Mouse (Mus musculus) heart, postnatal 25 days (tissue): ENCODE measurements at regions not wholly inside any gene's neighbourhood (a gene's known extent, or its start where the extent isn't known, plus 50 kb on each side); places are given as distances from the start of the nearest gene placed in this dataset.

ENCODE experiments used
- DNase-seq: peaks from one replicate; pipeline ENCODE4 v3.0.0; 2022; ENCODE audit warnings: low spot score
- intact Hi-C: fragments of 180-260 bp; cut with DNase I; formaldehyde crosslinking; loops from one replicate; pipeline ENCODE4 v1.15.1; 2025

DNA sequence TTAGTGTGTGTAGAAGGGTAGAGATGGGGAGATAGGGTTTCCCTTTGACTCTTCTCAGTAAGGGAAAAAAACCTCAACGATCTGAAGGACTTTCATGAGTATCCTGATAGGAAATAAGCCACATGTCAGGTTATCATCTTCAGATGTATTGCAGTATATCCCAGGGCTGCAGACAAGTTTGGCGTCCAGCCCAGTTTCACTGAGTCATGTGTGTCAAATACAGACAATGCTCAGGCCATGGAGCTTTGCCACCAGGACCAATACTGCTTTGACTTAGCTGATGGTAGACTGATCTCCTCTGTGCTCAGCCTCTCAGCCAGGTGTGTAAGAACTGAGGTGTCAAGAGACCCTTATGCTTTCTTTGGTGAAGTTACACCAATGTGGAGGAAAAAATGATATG, 62.9 kb downstream of the Cst10 start:
- DNase-seq, result no peak
- intact Hi-C loops, result no loop called here

- intact Hi-C loops, result no loop called here
- no peak for DNase-seq
Observed at GRCm38 (mm10) chr2:149472411-149472810, 67.6 kb downstream of the Cst10 start.

DNA sequence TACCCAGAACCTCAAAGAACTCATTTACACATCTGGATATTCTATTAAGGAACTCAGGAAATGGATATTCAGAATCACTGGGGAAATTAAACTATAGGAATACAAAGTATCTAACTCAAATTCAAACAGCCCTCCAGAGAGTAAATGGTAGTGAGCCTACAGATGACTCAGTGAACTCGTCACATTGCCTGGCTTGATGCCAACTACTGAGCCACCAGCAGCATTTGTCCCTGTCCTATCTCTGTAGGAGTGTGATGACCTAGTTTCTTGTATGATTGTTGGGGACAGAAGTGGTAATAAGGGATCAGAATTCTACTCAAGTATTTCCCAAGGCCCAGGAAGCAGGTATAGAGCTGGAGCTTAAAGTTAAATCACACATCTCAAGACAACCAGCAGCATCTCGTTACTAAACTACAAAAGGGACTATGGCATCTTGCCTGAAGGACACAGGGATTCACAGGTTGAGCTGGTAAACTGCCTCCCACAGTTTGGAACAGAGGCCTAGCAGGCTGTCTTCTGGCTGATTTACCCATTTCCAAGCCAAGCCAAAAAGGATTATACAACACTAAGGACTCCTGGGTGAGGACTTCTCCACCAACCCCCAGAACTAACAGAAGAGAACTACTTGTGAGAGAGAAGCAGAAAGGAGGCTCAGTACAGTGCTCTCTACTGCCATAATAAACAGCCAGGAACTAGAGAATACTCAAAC, 88.6 kb downstream of the Cst10 start:
- intact Hi-C loops, result no loop called here
- no peak for DNase-seq

DNA sequence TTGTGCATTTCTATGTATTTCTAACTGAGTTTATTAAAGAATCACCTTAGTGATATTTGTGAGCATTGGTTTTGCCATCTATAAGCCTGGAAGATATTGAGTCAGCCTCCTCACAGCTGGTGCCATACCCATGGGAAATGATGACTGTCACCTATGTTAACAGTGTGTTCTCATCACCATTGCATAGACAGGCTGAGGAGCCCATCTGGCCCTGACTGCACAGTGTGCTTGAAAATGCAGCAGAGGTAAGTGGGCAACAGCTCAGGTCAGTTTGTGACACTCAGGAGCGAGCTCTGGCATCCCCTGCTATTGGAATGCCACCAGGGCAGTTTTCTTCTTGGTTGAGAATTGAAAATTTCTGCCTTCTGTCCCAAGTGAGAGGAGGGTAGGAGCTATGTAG, 108.0 kb downstream of the Cst10 start:
- DNase-seq, result no peak
- intact Hi-C loops, result no loop called here

DNA sequence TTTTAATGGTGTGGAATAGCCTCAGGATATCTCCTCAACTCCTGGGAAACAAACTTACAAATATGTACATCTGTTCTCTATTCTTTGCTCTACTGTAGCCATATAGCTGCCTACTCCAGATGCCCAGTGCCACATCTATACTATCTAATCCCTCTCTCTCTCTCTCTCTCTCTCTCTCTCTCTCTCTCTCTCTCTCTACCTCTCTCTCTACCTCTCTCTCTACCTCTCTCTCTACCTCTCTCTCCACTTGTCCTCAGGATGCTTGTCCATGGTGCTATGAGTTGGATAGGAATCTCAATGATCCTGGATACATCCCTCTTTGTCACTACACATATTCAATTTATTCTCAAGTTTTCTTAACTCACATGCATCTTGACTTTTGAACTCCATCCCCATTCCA, 119.6 kb downstream of the Cst10 start:
- DNase-seq, result no peak
- intact Hi-C loops, result no loop called here

- no peak for DNase-seq
- intact Hi-C loops, result no loop called here
Observed at GRCm38 (mm10) chr2:149542837-149543236, 138.0 kb downstream of the Cst10 start.

DNA sequence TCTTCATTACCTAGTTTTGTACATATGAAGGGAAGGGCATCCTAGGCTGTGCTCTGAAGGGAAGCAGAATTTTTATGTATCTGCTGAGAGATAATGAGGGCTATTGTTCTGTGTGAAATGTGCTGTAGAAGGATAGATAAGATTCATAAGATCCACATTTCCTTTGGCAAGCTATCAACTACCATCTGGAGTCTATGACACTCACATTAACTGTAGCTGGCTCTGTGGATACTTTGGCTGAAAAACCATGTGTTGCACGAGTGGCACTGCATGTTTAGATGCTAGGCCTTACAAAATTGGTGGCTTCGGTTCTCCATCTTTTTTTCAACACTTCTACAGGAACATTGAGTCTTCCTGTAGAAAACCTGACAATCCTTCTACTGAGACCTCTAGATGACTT, 140.9 kb downstream of the Cst10 start:
- no peak for DNase-seq
- intact Hi-C loops, result no loop called here

- intact Hi-C loops, result no loop called here
- DNase-seq, result no peak
Observed at GRCm38 (mm10) chr2:149546639-149547200, 141.9 kb downstream of the Cst10 start.

- intact Hi-C loops, result no loop called here
- no peak for DNase-seq
Observed at GRCm38 (mm10) chr2:149555209-149555608, 150.4 kb downstream of the Cst10 start.

- intact Hi-C loops, result no loop called here
Observed at GRCm38 (mm10) chr2:149573773-149574172, 168.9 kb downstream of the Cst10 start.

DNA sequence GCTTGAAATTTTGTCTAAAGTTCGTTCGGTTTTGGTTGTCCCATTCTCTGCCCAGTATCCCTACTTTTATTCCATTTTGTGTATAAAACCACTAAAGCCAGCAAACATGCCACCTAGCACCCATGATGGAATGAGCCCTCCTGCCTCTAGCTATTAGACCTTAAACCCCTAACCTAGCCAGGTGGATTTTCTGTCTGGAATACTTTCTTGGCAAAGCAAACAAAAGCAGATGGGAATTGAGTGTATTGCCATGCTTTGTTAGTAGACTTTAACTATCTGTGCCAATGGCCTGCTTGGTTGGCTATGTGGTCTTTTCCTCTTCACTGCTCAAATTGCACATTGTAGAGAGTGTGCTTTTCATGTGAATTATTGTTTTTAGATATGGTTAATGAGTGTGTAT, 197.7 kb downstream of the Cst10 start:
- intact Hi-C loops, result no loop called here
- no peak for DNase-seq

More at GRCm38 (mm10) chr2:149573773-149574172, 168.9 kb downstream of the Cst10 start:
- no peak for DNase-seq

- no peak for DNase-seq
Observed at GRCm38 (mm10) chr2:149613381-149613780, 208.5 kb downstream of the Cst10 start.

GRCm38 (mm10) chr2:149614078-149614939, 209.5 kb downstream of the Cst10 start:
- intact Hi-C loops, result no loop called here
- no peak for DNase-seq

More at GRCm38 (mm10) chr2:149613381-149613780, 208.5 kb downstream of the Cst10 start:
- intact Hi-C loops, result no loop called here

DNA sequence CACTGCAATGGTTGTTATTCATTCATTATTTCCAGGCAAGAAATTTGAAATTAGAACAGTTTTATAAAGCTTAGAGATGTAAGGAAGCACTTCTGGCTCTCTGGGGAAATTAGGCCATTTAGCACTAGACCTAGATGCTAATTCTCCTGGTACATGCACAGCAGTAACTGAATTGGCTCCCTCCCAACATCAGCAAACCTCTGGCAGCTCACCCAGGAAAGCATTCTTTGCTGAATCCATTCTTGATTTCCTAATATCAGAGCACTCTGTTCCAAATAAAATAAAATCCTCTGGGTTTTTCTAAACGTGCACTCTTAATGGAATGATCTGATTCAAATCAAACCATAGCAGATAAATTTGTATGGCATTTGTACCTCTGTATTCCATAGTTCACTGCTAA, 203.4 kb upstream of the Syndig1 start:
- DNase-seq, result peak; percentile 8
- intact Hi-C loops, result no loop called here

DNA sequence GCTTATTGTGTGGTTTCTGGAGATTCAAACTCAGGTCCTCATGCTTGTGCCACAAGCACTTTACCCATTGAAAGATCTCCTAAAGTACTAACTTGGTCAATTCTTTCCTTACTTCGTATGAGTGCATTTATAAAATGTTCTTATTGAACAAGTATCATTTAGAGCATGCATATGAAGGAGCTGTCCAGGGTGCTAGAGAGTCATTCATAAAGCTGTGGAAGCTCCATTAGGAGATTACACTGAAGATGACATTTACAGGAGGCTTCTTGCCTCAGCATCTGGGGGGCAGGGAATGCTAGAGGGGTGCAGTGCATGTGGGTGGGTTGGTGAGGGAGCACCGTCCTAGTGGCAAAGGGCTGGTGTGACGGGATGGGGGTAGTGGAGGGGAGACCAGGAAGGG, 187.8 kb upstream of the Syndig1 start:
- no peak for DNase-seq
- intact Hi-C loops, result no loop called here

- intact Hi-C loops, result no loop called here
- DNase-seq, result no peak
Observed at GRCm38 (mm10) chr2:149651829-149652228, 177.2 kb upstream of the Syndig1 start.

DNA sequence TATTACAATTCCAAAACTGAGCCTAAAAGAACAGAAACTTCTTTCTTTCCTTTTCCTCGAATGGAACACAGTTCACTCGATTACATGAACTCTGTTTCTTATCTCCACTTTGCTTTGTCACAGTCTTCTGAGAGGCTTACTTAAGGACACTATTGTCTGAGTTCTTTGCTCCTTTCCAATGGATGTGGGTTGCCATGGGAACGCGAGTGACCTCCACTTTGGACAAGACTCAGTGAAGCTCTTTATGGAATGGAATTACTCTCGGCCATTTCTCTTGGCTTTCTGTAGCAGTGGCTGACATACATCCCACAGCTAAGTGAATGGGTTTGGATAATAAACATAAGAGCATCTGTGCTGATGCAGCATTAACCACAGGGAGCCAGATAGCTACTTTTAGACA, 167.9 kb upstream of the Syndig1 start:
- intact Hi-C loops, result no loop called here

DNA sequence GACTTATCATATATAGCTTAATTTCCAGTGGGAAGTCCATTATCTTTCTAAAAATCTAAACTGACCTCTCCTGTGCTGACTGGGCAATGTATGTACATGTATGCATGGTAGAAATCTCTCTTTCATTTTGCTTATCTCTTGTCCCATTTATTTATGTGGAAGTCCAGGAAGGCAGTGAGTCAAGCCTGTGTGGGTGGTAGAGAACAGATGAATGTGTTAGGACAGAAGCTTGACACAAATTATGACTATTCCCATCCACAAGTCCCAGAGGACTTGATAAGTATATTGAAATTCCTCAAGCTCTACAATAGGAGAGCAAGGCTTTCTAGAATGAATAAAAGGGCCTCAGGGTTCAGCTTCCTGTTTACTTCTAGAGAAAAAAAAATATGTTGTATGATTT, 164.6 kb upstream of the Syndig1 start:
- intact Hi-C loops, result no loop called here

More for the DNA sequence above, 167.9 kb upstream of the Syndig1 start:
- no peak for DNase-seq

GRCm38 (mm10) chr2:149666412-149666811, 162.6 kb upstream of the Syndig1 start:
- no peak for DNase-seq
- intact Hi-C loops, result no loop called here

More for the DNA sequence above, 164.6 kb upstream of the Syndig1 start:
- DNase-seq, result no peak

GRCm38 (mm10) chr2:149671870-149672269, 157.1 kb upstream of the Syndig1 start:
- intact Hi-C loops, result no loop called here
- no peak for DNase-seq
